Mouse (Mus musculus) testis, adult 2 months (tissue): Measurements from ENCODE around the gene Slc48a1. TPM values are rescaled to one million over a fixed set of nuclear protein-coding genes. Genes with fewer than 3 reads are reported as not detected.

Source experiments
- H3K27ac ChIP-seq: fragments of 200-500 bp; 2 replicates; pipeline ENCODE4 v1.5.1; 2012; ENCODE audit warnings: low read depth, low read length; ENCODE audit not compliant: control insufficient read depth, insufficient read depth
- H3K27me3 ChIP-seq: fragments of 200-500 bp; 2 replicates; pipeline ENCODE4 v1.6.1; 2012; ENCODE audit warnings: mild to moderate bottlenecking, low read length, moderate library complexity; ENCODE audit not compliant: control insufficient read depth, insufficient read depth
- H3K36me3 ChIP-seq: fragments of 200-500 bp; 2 replicates; pipeline ENCODE4 v1.6.1; 2012; ENCODE audit warnings: mild to moderate bottlenecking, low read length; ENCODE audit not compliant: control insufficient read depth, insufficient read depth
- H3K4me1 ChIP-seq: fragments of 200-500 bp; 2 replicates; pipeline ENCODE4 v1.6.1; 2012; ENCODE audit warnings: low read length; ENCODE audit not compliant: control insufficient read depth, insufficient read depth
- H3K4me3 ChIP-seq: fragments of 200-500 bp; 2 replicates; pipeline ENCODE4 v1.5.1; 2012; ENCODE audit warnings: low read depth, mild to moderate bottlenecking, low read length, moderate library complexity, mixed read lengths; ENCODE audit not compliant: control insufficient read depth
- CTCF ChIP-seq: fragments of 200-500 bp; IDR thresholded peaks from 2 replicates; pipeline ENCODE4 v1.5.1; 2012; ENCODE audit warnings: low read depth, mild to moderate bottlenecking, inconsistent platforms, low read length, moderate library complexity; ENCODE audit not compliant: control insufficient read depth, insufficient read depth, insufficient replicate concordance
- POLR2A ChIP-seq: fragments of 200-500 bp; IDR thresholded peaks from 2 replicates; pipeline ENCODE4 v1.6.1; 2012; ENCODE audit warnings: low read depth, mild to moderate bottlenecking, inconsistent platforms, low read length, moderate library complexity; ENCODE audit not compliant: control insufficient read depth
- polyA plus RNA-seq: library from polyadenylated mRNA; depleted of rRNA; stranded (reverse); fragments of >200 nt; gene quantifications from 2 replicates; pipeline ENCODE4 v1.2.3, GENCODE M21; 2012

Gene Slc48a1
- polyA plus RNA-seq, 1 experiment: 17.0 TPM

GRCm38 (mm10) chr15:97755361-97755760, 23.0 kb upstream of the Slc48a1 start:
- no peak for TF ChIP-seq POLR2A
- TF ChIP-seq CTCF: no peak
- H3K4me3 ChIP-seq: no peak overlapping the region
- H3K27ac ChIP-seq: no peak overlapping the region

GRCm38 (mm10) chr15:97760006-97760405, 18.3 kb upstream of the Slc48a1 start:
- Histone ChIP-seq H3K4me3 (no peak overlapping the region), H3K27ac (no peak overlapping the region), H3K4me1 (peaks cover 10% of the 10 kb centered on the region), H3K27me3 (no peaks in the 10 kb centered on the region), H3K36me3 (no peaks in the 10 kb centered on the region)
- TF ChIP-seq POLR2A (no peak), CTCF (no peak)

More at GRCm38 (mm10) chr15:97755361-97755760, 23.0 kb upstream of the Slc48a1 start:
- H3K27me3 ChIP-seq: no peaks in the 10 kb centered on the region
- no peaks in the 10 kb centered on the region for H3K36me3 ChIP-seq
- no peaks in the 10 kb centered on the region; the same call in 1 of the 2 replicates for H3K4me1 ChIP-seq

- TF ChIP-seq CTCF (no peak), POLR2A (no peak)
- H3K27me3 ChIP-seq: no peaks in the 10 kb centered on the region
- H3K36me3 ChIP-seq: no peaks in the 10 kb centered on the region
- no peak overlapping the region for H3K4me3 ChIP-seq
- no peak overlapping the region for H3K27ac ChIP-seq
- H3K4me1 ChIP-seq: peaks cover 10% of the 10 kb centered on the region
These were observed 17.4 kb upstream of the Slc48a1 start for GRCm38 (mm10) chr15:97760952-97761351.

GRCm38 (mm10) chr15:97761438-97761837, 16.9 kb upstream of the Slc48a1 start:
- no peak for TF ChIP-seq POLR2A
- TF ChIP-seq CTCF: no peak
- H3K27me3 ChIP-seq: no peaks in the 10 kb centered on the region
- H3K27ac ChIP-seq: no peak overlapping the region
- H3K36me3 ChIP-seq: no peaks in the 10 kb centered on the region
- H3K4me3 ChIP-seq: no peak overlapping the region
- peaks cover 10% of the 10 kb centered on the region for H3K4me1 ChIP-seq

- Histone ChIP-seq H3K4me3 (no peak overlapping the region), H3K27me3 (no peaks in the 10 kb centered on the region), H3K4me1 (peaks cover 13% of the 10 kb centered on the region), H3K36me3 (no peaks in the 10 kb centered on the region), H3K27ac (peak overlapping the region; percentile 56)
- TF ChIP-seq CTCF (no peak), POLR2A (peak; percentile 36; the same call in 1 of the 2 replicates)
These were observed 15.6 kb upstream of the Slc48a1 start for GRCm38 (mm10) chr15:97762733-97763132.

GRCm38 (mm10) chr15:97763256-97764049, 14.9 kb upstream of the Slc48a1 start:
- TF ChIP-seq CTCF (no peak), POLR2A (no peak)
- Histone ChIP-seq H3K4me1 (peaks cover 13% of the 10 kb centered on the region), H3K27ac (peak overlapping the region; percentile 7), H3K27me3 (no peaks in the 10 kb centered on the region), H3K36me3 (no peaks in the 10 kb centered on the region), H3K4me3 (no peak overlapping the region)

- no peak overlapping the region for H3K27ac ChIP-seq
- H3K36me3 ChIP-seq: no peaks in the 10 kb centered on the region
- TF ChIP-seq POLR2A: no peak
- TF ChIP-seq CTCF: no peak
These were observed 13.8 kb upstream of the Slc48a1 start for GRCm38 (mm10) chr15:97764532-97764931.

More at GRCm38 (mm10) chr15:97764532-97764931, 13.8 kb upstream of the Slc48a1 start:
- no peaks in the 10 kb centered on the region for H3K27me3 ChIP-seq
- H3K4me1 ChIP-seq: peaks cover 13% of the 10 kb centered on the region
- H3K4me3 ChIP-seq: no peak overlapping the region
